Mouse (Mus musculus) heart, embryonic 16.5 days (tissue): ENCODE measurements around the gene Spata2l. TPM values are rescaled to one million over a fixed set of nuclear protein-coding genes. Genes with fewer than 3 reads are reported as not detected.
A peak's percentile ranks its signal among the peaks of the same experiment; 100 is the strongest.
"Not testable (repeated sequence)": the region's sequence is repeated elsewhere in the genome, so short reads cannot be mapped to it uniquely, and the experiment has no call there.

Source experiments
- ATAC-seq: fragments of 200-750 bp; cut with Nextera tagmentation; replicated peaks from 2 replicates; pipeline ENCODE4 v1.8.0; 2017; ENCODE audit warnings: moderate number of reproducible peaks; ENCODE audit not compliant: insufficient read depth, low FRiP score; ENCODE audit errors: extremely low read depth
- H3K27ac ChIP-seq: fragments of 300-500 bp; sonication (generic); 2 replicates; pipeline ENCODE4 v1.5.1; 2014; ENCODE audit warnings: mild to moderate bottlenecking, low read length, control low read depth, moderate library complexity
- H3K27me3 ChIP-seq: fragments of 300-500 bp; sonication (generic); 2 replicates; pipeline ENCODE4 v1.6.1; 2014; ENCODE audit warnings: low read length, mixed read lengths; ENCODE audit not compliant: control insufficient read depth, insufficient read depth
- H3K36me3 ChIP-seq: fragments of 300-500 bp; sonication (generic); 2 replicates; pipeline ENCODE4 v1.6.1; 2014; ENCODE audit not compliant: control insufficient read depth, insufficient read depth
- H3K4me1 ChIP-seq: fragments of 300-500 bp; sonication (generic); 2 replicates; pipeline ENCODE4 v1.6.1; 2014; ENCODE audit warnings: low read length, mixed read lengths; ENCODE audit not compliant: control insufficient read depth, insufficient read depth
- H3K4me2 ChIP-seq: fragments of 300-500 bp; sonication (generic); 2 replicates; pipeline ENCODE4 v1.6.1; 2014; ENCODE audit warnings: low read depth, mild to moderate bottlenecking, control low read depth, low read length
- H3K4me3 ChIP-seq: fragments of 300-500 bp; sonication (generic); 2 replicates; pipeline ENCODE4 v1.5.1; 2014; ENCODE audit warnings: mild to moderate bottlenecking, control low read depth, low read length
- H3K9ac ChIP-seq: fragments of 300-500 bp; sonication (generic); 2 replicates; pipeline ENCODE4 v1.6.1; 2014; ENCODE audit warnings: low read length, control low read depth
- H3K9me3 ChIP-seq: fragments of 300-500 bp; sonication (generic); replicated peaks from 2 replicates; pipeline ENCODE4 v1.6.1; 2016; ENCODE audit warnings: low read length; ENCODE audit not compliant: control insufficient read depth
- WGBS: fragments of 180-500 bp; shearing (Covaris S2); extraction: QIAGEN DNeasy Blood & Tissue Kit; methylation state at CpG from one replicate; pipeline ENCODE4 v1.1.7; 2014; 5-methylcytosine and 5-hydroxymethylcytosine counted together
- polyA plus RNA-seq: library from polyadenylated mRNA; unstranded; fragments of >200 nt; fragmentation: Nextera tagmentation; extraction: Ambion mirVana; gene quantifications from 2 replicates; pipeline ENCODE4 v1.2.1, GENCODE M21; 2015

The Spata2l gene
- polyA plus RNA-seq, 1 experiment from 2014 or later, result 4.2 TPM

GRCm38 (mm10) chr8:123199864-123200263, 36.2 kb downstream of the Spata2l start:
- Histone ChIP-seq H3K9me3 (no peaks in the 10 kb centered on the region), H3K27me3 (no peaks in the 10 kb centered on the region; the same call in 1 of the 2 replicates), H3K36me3 (no peaks in the 10 kb centered on the region), H3K27ac (no peak overlapping the region), H3K4me3 (no peak overlapping the region), H3K4me1 (no peaks in the 10 kb centered on the region), H3K4me2 (no peak overlapping the region), H3K9ac (no peak overlapping the region)
- 46% methylated on average over 14 of the region's 14 CpGs for WGBS
- no peak for ATAC-seq

DNA sequence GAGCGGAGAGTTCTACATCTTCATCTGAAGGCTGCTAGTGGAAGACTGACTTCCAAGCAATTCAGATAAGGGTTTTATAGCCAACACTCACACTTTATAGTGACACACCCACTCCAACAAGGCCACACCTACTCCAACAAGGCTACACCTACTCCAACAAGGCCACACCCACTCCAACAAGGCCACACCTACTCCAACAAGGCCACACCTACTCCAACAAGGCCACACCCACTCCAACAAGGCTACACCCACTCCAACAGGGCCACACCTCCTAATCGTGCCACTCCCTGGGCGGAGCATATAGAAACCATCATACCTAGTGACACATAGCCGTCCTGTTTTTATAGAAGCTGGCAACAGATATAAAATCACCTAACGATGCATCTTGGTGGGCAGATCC, 39.0 kb downstream of the Spata2l start:
- not testable (repeated sequence) for H3K4me2 ChIP-seq, H3K27ac ChIP-seq, H3K9me3 ChIP-seq, ATAC-seq, H3K4me3 ChIP-seq, H3K27me3 ChIP-seq, H3K4me1 ChIP-seq, H3K9ac ChIP-seq, H3K36me3 ChIP-seq
- WGBS, result 71% methylated on average over 5 of the region's 5 CpGs

DNA sequence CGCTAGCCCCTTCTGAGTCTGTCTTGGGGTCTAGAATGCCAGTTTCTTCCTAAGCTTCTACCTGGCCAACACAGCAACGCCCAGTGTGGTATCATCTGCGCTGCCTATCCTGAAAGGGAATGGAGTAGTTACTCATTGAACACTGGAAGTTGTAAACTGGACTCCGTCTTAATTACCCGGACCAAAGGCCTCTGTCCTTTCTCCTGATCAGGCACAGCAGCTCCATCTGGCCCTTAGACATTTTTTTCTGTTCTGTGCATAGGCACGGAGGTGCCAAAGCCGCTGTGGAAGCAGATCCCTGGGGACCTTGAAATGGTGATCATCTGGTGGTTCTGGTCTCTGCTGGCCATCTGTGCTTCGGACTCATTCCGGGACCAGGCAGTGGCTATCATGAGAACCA, 42.3 kb downstream of the Spata2l start:
- ATAC-seq, result no peak
- WGBS, result 88% methylated on average over 9 of the region's 9 CpGs
- Histone ChIP-seq H3K9ac (no peak overlapping the region), H3K4me2 (no peak overlapping the region), H3K27ac (no peak overlapping the region), H3K9me3 (no peaks in the 10 kb centered on the region), H3K4me1 (no peaks in the 10 kb centered on the region), H3K4me3 (no peak overlapping the region), H3K27me3 (no peaks in the 10 kb centered on the region), H3K36me3 (no peaks in the 10 kb centered on the region)

- Histone ChIP-seq H3K27me3 (no peaks in the 10 kb centered on the region), H3K4me2 (no peak overlapping the region), H3K9ac (no peak overlapping the region), H3K9me3 (no peaks in the 10 kb centered on the region), H3K4me3 (no peak overlapping the region), H3K27ac (no peak overlapping the region), H3K4me1 (no peaks in the 10 kb centered on the region), H3K36me3 (no peaks in the 10 kb centered on the region)
- ATAC-seq, result no peak
- 70% methylated on average over 7 of the region's 8 CpGs for WGBS
Measured at GRCm38 (mm10) chr8:123191908-123192307, 44.1 kb downstream of the Spata2l start.

- no peaks in the 10 kb centered on the region for H3K27me3 ChIP-seq
- no peaks in the 10 kb centered on the region for H3K4me1 ChIP-seq
- no peak overlapping the region for H3K9ac ChIP-seq
- no peak overlapping the region for H3K27ac ChIP-seq
- H3K36me3 ChIP-seq, result no peaks in the 10 kb centered on the region
- ATAC-seq, result peak; percentile 63
- no peak overlapping the region for H3K4me3 ChIP-seq
- peak overlapping the region; percentile 13; the same call in 1 of the 2 replicates for H3K4me2 ChIP-seq
- 1% methylated on average over 9 of the region's 9 CpGs for WGBS
- no peaks in the 10 kb centered on the region for H3K9me3 ChIP-seq
Measured at GRCm38 (mm10) chr8:123190678-123191077, 45.4 kb downstream of the Spata2l start.

DNA sequence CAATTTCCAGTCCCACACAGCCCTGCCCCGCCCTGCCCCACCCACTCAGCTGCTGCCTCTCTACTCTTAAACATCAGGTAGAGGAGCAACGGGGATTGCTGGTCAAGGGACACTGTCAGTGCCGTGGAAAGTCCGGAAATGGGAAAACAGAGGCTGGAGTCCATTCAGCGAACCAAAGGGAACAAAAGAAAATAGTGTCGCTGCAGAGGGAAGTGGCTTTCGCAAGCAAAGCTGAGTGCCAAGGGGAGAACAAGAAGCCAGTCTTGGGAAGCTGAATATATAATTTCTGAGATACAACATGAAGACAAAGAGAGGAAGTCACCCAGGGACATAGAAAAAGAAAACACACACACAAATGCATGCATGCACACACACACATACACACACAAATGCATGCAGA, 47.2 kb downstream of the Spata2l start:
- no peak overlapping the region for H3K27ac ChIP-seq
- H3K27me3 ChIP-seq, result no peaks in the 10 kb centered on the region
- H3K9me3 ChIP-seq, result no peaks in the 10 kb centered on the region
- 76% methylated on average over 7 of the region's 7 CpGs for WGBS
- H3K4me1 ChIP-seq, result no peaks in the 10 kb centered on the region
- no peaks in the 10 kb centered on the region for H3K36me3 ChIP-seq
- no peak overlapping the region for H3K4me3 ChIP-seq
- H3K9ac ChIP-seq, result no peak overlapping the region
- ATAC-seq, result no peak
- H3K4me2 ChIP-seq, result no peak overlapping the region

- H3K27ac ChIP-seq, result no peak overlapping the region
- H3K4me1 ChIP-seq, result no peaks in the 10 kb centered on the region
- no peak for ATAC-seq
- no peaks in the 10 kb centered on the region for H3K36me3 ChIP-seq
- H3K9ac ChIP-seq, result no peak overlapping the region
- H3K9me3 ChIP-seq, result no peaks in the 10 kb centered on the region
- H3K4me2 ChIP-seq, result no peak overlapping the region
- no peaks in the 10 kb centered on the region for H3K27me3 ChIP-seq
- 70% methylated on average over 2 of the region's 2 CpGs for WGBS
- no peak overlapping the region for H3K4me3 ChIP-seq
Measured at GRCm38 (mm10) chr8:123188006-123188405, 48.0 kb downstream of the Spata2l start.

- Histone ChIP-seq H3K4me2 (no peak within 1 kb of the TSS), H3K9ac (no peak within 1 kb of the TSS), H3K9me3 (no peaks in the 10 kb centered on the region), H3K4me3 (no peak within 1 kb of the TSS), H3K27me3 (no peaks in the 10 kb centered on the region), H3K4me1 (no peaks in the 10 kb centered on the region), H3K27ac (peak within 1 kb of the TSS; percentile 36), H3K36me3 (no peaks in the 10 kb centered on the region)
- peak; percentile 34; the same call in 1 of the 2 replicates for ATAC-seq
- 34% methylated on average over 19 of the region's 19 CpGs for WGBS
Measured at GRCm38 (mm10) chr8:123185566-123186409, 50.2 kb downstream of the Spata2l start, which contains the start of gene Dpep1. Gene Dpep1 (plus strand): TSS chr8:123186242.

DNA sequence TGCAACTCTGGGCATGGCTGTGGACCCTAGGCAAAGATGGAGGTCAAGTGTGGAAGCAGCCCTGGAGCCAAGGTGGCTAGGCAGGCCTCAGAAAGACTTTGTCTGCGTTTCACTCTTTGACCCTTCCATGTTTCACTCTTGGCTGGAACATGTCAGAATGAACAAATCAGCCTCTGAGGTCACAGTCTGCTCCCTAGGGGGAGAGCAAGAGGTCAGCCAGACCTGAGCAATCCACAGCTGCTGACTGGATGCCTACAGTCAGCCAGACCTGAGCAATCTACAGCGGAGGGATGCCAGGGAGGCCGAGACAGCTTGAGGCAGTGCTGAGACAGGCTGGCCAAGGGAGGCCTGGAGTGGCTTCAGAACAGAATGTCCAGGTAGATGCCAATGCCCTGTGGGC, 54.6 kb downstream of the Spata2l start:
- Histone ChIP-seq H3K4me1 (no peaks in the 10 kb centered on the region), H3K4me2 (no peak overlapping the region), H3K27me3 (no peaks in the 10 kb centered on the region), H3K9ac (no peak overlapping the region), H3K27ac (no peak overlapping the region), H3K36me3 (no peaks in the 10 kb centered on the region), H3K4me3 (no peak overlapping the region), H3K9me3 (peaks cover 6% of the 10 kb centered on the region)
- 67% methylated on average over 3 of the region's 3 CpGs for WGBS
- ATAC-seq, result no peak
